Mouse (Mus musculus): ENCODE results near the gene Erc2. TPM values are rescaled to one million over a fixed set of nuclear protein-coding genes. Genes with fewer than 3 reads are reported as not detected.

Erc2 gene
- polyA plus RNA-seq, 1 experiment from 2014 or later: 33.1 TPM

DNA sequence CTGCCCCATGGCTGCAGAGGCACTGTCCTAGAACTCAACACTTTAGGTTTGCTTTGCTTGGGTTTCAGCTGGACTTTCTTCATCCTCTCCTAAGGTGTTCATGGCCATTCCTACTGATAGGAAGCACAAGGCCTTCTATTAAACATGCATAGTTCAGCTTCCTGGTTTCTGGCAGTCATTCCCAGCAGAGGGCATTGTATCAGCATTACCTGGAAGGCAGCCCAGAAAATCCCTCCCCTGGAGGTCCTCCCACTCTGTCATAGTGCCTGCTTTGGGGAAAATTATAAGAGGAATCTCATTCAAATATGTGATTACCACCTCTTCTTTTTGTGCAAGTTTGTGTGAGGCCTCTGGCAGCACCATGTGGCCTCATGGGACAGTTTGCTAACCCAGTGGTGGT, 199.6 kb downstream of the Erc2 start:
- no peaks in the 10 kb centered on the region for H3K36me3 ChIP-seq
- no peaks in the 10 kb centered on the region for H3K4me1 ChIP-seq
- no peak overlapping the region for H3K4me3 ChIP-seq
- no peak for ATAC-seq (ENCODE audit: low FRiP score, low read depth)
- no peak overlapping the region for H3K4me2 ChIP-seq (replicated peaks)
- H3K9me3 ChIP-seq: no peaks in the 10 kb centered on the region
- no peak overlapping the region for H3K9ac ChIP-seq
- H3K27me3 ChIP-seq (replicated peaks): no peaks in the 10 kb centered on the region
- H3K27ac ChIP-seq: no peak overlapping the region

DNA sequence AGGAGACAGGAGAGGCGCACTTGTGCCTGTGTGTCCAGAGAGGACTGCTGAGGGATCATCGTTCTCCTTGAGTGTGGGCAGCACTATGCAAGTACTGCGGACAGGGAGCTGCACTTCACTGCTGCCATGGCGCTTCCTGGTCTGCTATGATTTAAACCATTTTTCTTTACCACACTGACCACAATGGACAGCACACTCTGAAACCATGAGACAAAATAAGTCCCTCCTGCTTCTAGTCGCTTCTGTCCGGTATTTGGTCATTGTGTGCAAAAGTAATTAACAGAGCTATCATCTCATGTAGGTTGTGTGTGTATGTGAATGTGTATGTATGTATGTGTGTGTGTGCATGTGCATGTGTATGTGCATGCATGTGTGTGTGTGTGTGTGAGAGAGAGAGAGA, 200.3 kb downstream of the Erc2 start:
- whole genome bisulfite sequencing: 89% methylated on average over 6 of the region's 6 CpGs
- no peak for ATAC-seq (ENCODE audit: low FRiP score, low read depth)
- H3K9ac ChIP-seq: no peak overlapping the region

DNA sequence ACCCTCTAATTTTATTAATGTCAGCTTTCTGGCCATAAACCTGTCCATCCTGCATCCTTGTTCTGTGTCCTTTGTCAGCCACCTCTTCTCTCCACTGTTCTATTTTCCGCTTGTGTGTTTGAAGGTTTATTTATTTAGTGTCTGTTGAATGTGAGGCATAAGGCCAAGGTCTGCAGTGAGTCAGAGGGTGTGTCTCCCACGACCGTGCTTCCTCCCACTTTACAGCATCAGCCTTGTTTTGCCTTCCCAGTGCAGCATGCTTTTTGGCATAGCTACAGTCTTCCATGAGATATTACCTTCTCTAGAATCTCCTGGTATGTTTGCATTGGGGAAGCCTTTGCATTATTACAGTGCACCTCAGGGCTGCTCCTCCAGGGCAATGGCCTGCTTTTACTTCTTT, 200.8 kb downstream of the Erc2 start:
- WGBS: 67% methylated on average over 3 of the region's 3 CpGs
- Histone ChIP-seq H3K27ac (no peak overlapping the region), H3K4me1 (0 out of 2 replicates have a peak, but pooled peaks cover under 1% of the 10 kb centered on the region), H3K4me3 (no peak overlapping the region), H3K27me3 (replicated peaks) (no peaks in the 10 kb centered on the region), H3K9me3 (no peaks in the 10 kb centered on the region), H3K4me2 (replicated peaks) (no peak overlapping the region), H3K9ac (no peak overlapping the region), H3K36me3 (no peaks in the 10 kb centered on the region)
- ATAC-seq (ENCODE audit: low FRiP score, low read depth): no peak

More for the DNA sequence above, 200.3 kb downstream of the Erc2 start:
- H3K36me3 ChIP-seq: no peaks in the 10 kb centered on the region
- no peak overlapping the region for H3K4me2 ChIP-seq (replicated peaks)
- H3K4me3 ChIP-seq: no peak overlapping the region
- no peaks in the 10 kb centered on the region for H3K4me1 ChIP-seq
- no peaks in the 10 kb centered on the region for H3K27me3 ChIP-seq (replicated peaks)
- H3K27ac ChIP-seq: no peak overlapping the region
- no peaks in the 10 kb centered on the region for H3K9me3 ChIP-seq

DNA sequence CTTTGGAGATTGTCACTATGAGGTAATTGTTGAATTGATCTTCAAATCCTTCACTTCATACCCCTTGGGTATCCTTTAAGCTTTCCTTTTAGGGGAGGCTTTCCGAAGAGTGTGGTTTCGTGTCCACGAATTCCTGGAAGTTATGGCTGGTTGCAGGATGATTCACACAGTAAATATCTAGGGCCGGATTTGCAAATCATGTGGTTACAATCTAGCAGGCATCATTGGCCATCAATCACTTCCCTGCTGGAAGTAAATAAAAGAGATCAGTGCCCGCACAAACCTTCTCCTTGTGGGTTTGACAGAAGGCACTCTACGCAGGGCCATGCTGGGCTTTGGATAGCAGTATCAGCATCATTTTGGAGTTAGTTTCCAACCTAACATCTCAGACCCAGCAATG, 201.7 kb downstream of the Erc2 start:
- Histone ChIP-seq H3K4me2 (replicated peaks) (no peak overlapping the region), H3K27ac (no peak overlapping the region), H3K27me3 (replicated peaks) (no peaks in the 10 kb centered on the region), H3K9ac (no peak overlapping the region), H3K4me1 (peaks cover 8% of the 10 kb centered on the region; the same call in 1 of the 2 replicates), H3K36me3 (no peaks in the 10 kb centered on the region), H3K9me3 (no peaks in the 10 kb centered on the region), H3K4me3 (no peak overlapping the region)
- 76% methylated on average over 6 of the region's 6 CpGs for WGBS
- no peak for ATAC-seq (ENCODE audit: low FRiP score, low read depth)

DNA sequence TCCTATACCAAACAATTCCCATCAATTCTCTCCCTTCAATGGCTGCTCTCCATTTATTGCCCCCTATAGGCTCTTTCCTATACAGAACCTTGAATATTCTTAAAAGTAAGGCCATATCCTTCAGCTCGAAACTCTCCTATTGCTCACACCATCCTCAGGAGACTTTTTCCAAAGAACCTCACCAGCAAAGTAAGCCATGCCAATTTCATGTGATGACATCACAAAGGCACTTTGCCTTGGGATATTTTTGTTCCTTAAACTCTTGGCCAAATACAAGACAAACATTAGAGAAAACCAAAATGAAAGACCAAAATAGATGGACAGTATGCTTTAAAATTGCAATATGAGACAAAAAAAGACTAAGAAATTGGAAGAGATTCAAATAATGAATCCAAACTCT, 204.6 kb downstream of the Erc2 start:
- H3K36me3 ChIP-seq: no peaks in the 10 kb centered on the region
- peaks cover 8% of the 10 kb centered on the region; the same call in 1 of the 2 replicates for H3K4me1 ChIP-seq
- no peak overlapping the region for H3K9ac ChIP-seq
- H3K27ac ChIP-seq: no peak overlapping the region
- H3K4me2 ChIP-seq (replicated peaks): no peak overlapping the region
- WGBS: 70% methylated on average over 1 of the region's 1 CpGs
- no peaks in the 10 kb centered on the region for H3K9me3 ChIP-seq
- H3K4me3 ChIP-seq: no peak overlapping the region
- ATAC-seq (ENCODE audit: low FRiP score, low read depth): no peak
- no peaks in the 10 kb centered on the region for H3K27me3 ChIP-seq (replicated peaks)

DNA sequence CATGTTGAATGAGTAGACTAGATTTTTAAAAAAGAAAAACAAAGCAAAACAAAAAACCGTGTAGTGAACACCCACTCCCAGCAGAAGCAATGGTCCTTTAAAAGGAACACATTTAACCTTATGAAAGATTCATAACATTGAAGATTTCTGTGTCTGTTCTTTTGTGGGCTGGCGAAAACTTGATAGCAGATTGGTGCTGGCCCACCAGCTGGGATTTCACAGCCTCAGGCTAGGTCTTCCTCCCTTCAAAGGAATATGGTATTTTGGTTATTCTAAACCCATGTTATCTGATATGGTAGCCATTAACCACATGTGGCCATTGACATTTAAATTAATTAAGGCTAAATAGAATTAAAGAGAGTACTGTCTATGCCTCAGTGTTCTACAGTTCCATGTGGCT, 205.9 kb downstream of the Erc2 start:
- Histone ChIP-seq H3K27ac (no peak overlapping the region), H3K4me3 (no peak overlapping the region), H3K9me3 (no peaks in the 10 kb centered on the region), H3K36me3 (no peaks in the 10 kb centered on the region), H3K4me2 (replicated peaks) (no peak overlapping the region), H3K9ac (no peak overlapping the region), H3K27me3 (replicated peaks) (no peaks in the 10 kb centered on the region), H3K4me1 (peaks cover 8% of the 10 kb centered on the region; the same call in 1 of the 2 replicates)
- 52% methylated on average over 2 of the region's 2 CpGs for WGBS
- ATAC-seq (ENCODE audit: low FRiP score, low read depth): no peak

DNA sequence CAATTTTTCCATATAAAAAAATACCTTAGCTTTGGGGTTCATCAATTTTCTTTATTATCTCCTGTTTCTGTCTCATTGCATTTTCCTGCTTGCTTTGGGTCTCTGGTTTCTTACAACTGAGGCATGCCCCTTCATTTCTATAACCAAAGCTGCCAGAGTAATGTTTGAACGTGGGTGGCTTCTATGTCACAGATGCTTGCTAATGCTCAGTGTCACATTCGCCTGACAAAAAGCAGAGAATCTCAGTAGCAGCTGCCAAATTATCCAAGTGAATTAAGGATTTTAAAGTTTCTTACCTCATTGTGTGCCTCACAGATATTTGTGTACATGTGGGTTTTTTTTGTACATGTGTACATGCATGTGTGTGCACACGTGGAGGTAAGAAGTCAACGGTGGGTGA, 210.0 kb downstream of the Erc2 start:
- Histone ChIP-seq H3K4me3 (no peak overlapping the region), H3K9ac (no peak overlapping the region), H3K27me3 (replicated peaks) (no peaks in the 10 kb centered on the region), H3K27ac (no peak overlapping the region), H3K36me3 (no peaks in the 10 kb centered on the region), H3K4me2 (replicated peaks) (no peak overlapping the region), H3K9me3 (no peaks in the 10 kb centered on the region), H3K4me1 (peaks cover 8% of the 10 kb centered on the region; the same call in 1 of the 2 replicates)
- no peak for ATAC-seq (ENCODE audit: low FRiP score, low read depth)
- 85% methylated on average over 4 of the region's 4 CpGs for WGBS

DNA sequence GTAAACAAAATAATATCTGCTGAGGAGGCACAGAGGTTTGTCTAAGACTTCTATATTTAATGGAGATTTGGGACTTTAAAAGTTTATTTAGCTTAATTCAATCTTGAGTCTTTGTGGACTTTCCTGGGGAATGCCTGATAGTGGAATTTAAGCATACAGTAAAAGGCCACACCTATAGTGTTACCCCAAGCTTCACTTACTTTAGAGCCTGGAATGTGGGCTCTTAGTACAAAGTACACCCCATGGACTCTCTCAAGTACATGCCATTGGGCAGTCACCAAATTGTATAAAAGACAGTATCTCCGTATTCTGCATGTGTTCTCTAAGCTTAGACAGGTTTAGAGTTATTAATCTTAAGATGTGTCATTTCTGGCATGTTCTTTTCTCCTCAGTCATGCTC, 213.1 kb downstream of the Erc2 start:
- H3K9ac ChIP-seq: no peak overlapping the region
- 79% methylated on average over 1 of the region's 1 CpGs for WGBS
- no peaks in the 10 kb centered on the region for H3K4me1 ChIP-seq
- no peak for ATAC-seq (ENCODE audit: low FRiP score, low read depth)
- no peak overlapping the region for H3K27ac ChIP-seq
- no peak overlapping the region for H3K4me3 ChIP-seq
- H3K9me3 ChIP-seq: no peaks in the 10 kb centered on the region
- H3K4me2 ChIP-seq (replicated peaks): no peak overlapping the region
- no peaks in the 10 kb centered on the region for H3K27me3 ChIP-seq (replicated peaks)
- H3K36me3 ChIP-seq: no peaks in the 10 kb centered on the region

DNA sequence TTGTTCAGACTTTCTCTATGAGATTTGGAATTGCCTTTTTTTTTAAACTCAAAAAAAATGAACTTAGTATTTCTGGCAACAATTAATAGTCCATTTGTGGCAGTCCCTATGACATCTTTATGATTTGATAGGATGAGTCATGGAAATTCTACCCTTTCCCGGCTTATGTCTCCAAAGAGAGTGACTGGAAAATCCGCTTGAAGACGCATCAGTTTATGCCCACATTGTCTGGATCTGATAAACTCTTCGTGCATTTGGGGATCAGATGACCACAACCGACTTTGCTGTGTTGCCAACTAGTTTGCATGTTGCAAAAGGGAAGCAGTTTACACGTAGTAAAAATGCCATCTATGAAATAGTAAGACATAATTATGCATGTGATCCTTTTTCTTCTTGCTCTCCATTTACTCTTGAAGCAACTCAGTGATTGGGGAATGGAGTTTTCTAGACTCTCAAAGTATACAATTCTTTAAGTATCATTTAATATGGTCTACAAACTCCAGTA, 215.4 kb downstream of the Erc2 start:
- no peak overlapping the region for H3K27ac ChIP-seq
- WGBS: 83% methylated on average over 6 of the region's 6 CpGs
- ATAC-seq (ENCODE audit: low FRiP score, low read depth): no peak

DNA sequence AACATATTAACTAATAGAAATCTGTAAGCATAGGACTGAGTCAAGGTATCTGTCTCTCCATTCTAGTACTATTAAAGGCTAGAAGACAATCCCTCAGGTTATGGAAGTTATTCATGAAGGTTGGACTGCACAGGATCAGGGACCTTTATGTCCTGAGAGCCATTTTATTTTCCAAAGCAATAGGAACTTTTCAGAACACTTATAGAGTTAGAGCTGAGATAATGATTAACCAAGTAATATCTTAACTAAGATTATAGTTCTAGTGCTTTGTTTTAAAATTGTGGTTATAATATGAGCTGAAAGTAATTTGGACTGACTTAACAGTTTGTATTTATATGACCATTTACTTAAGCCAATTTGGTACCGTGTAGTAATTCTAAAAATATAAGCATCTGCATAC, 217.9 kb downstream of the Erc2 start:
- no peak for ATAC-seq (ENCODE audit: low FRiP score, low read depth)
- 98% methylated on average over 1 of the region's 1 CpGs for WGBS
- Histone ChIP-seq H3K4me1 (no peaks in the 10 kb centered on the region), H3K4me3 (no peak overlapping the region), H3K27ac (no peak overlapping the region), H3K4me2 (replicated peaks) (no peak overlapping the region), H3K27me3 (replicated peaks) (no peaks in the 10 kb centered on the region), H3K36me3 (no peaks in the 10 kb centered on the region), H3K9ac (no peak overlapping the region), H3K9me3 (no peaks in the 10 kb centered on the region)

More for the DNA sequence above, 215.4 kb downstream of the Erc2 start:
- Histone ChIP-seq H3K4me3 (no peak overlapping the region), H3K9me3 (no peaks in the 10 kb centered on the region), H3K4me2 (replicated peaks) (no peak overlapping the region), H3K36me3 (no peaks in the 10 kb centered on the region), H3K27me3 (replicated peaks) (no peaks in the 10 kb centered on the region), H3K4me1 (no peaks in the 10 kb centered on the region), H3K9ac (no peak overlapping the region)

DNA sequence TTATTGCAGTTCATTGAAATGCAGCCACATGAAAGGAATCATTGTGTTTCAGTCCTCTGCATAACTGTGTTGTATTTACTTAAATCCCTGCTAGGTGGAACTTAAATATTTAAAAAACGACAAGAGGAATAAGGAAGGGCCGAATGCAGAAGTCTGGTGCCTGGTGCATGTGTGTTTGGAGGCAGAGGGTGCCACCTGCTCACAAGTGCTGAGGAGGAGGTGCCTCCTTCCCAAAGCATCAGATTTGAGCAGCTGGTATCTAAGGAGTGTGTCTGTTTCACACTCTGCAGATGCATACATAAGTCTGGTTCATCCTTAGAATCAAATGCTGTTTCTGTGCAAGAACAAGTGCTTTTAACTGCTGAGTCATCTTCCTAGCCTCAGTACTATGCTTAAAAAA, 224.6 kb downstream of the Erc2 start:
- Histone ChIP-seq H3K27me3 (replicated peaks) (no peaks in the 10 kb centered on the region), H3K4me1 (no peaks in the 10 kb centered on the region), H3K9ac (no peak overlapping the region), H3K4me3 (no peak overlapping the region), H3K27ac (no peak overlapping the region), H3K9me3 (no peaks in the 10 kb centered on the region), H3K36me3 (no peaks in the 10 kb centered on the region), H3K4me2 (replicated peaks) (no peak overlapping the region)
- no peak for ATAC-seq (ENCODE audit: low FRiP score, low read depth)
- 71% methylated on average over 2 of the region's 2 CpGs for WGBS

DNA sequence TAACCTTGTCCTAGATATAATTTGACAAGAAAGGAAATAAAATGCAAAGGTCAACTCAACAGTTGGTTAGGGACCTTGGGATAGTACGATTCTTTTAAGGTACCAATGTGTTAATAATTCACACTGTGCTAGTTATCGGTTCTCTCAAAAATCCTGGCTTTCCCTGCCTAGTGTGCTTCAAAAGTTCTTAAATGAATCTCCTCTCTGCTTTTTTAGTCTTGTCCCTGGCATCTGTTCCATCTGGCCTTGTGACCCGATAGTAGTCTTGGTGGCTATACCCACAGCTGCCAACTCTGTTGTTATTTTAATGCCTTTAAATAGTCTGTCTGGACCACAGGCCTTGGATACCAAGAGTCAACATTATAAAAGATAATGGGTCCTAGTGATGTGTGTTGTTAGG, 225.1 kb downstream of the Erc2 start:
- H3K9me3 ChIP-seq: no peaks in the 10 kb centered on the region
- H3K4me2 ChIP-seq (replicated peaks): no peak overlapping the region
- no peak overlapping the region for H3K9ac ChIP-seq
- H3K4me3 ChIP-seq: no peak overlapping the region
- 68% methylated on average over 3 of the region's 3 CpGs for WGBS
- no peak for ATAC-seq (ENCODE audit: low FRiP score, low read depth)
- no peaks in the 10 kb centered on the region for H3K4me1 ChIP-seq
- no peaks in the 10 kb centered on the region for H3K36me3 ChIP-seq
- H3K27me3 ChIP-seq (replicated peaks): no peaks in the 10 kb centered on the region
- no peak overlapping the region for H3K27ac ChIP-seq

DNA sequence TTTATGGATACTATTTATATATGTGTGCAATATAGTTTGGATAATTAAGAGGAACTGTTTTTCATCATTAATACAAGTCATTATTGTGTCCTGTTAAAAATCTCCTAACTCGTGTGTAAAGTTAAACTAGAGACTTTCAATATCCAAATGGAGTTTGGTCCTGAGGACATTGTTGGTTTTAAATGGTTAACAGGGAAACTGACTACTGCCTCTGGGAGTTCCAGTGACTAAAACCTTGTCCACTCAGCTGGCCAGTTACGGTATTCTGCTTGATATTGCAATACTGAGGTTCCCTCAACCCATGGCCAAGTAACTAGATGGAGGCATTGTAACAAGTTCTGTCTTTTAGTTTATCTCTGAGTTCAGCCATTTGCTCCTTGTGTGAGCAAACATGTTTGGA, 229.0 kb downstream of the Erc2 start:
- Histone ChIP-seq H3K27me3 (replicated peaks) (no peaks in the 10 kb centered on the region), H3K4me1 (no peaks in the 10 kb centered on the region), H3K4me2 (replicated peaks) (no peak overlapping the region), H3K9ac (no peak overlapping the region), H3K36me3 (no peaks in the 10 kb centered on the region), H3K4me3 (no peak overlapping the region), H3K27ac (no peak overlapping the region), H3K9me3 (no peaks in the 10 kb centered on the region)
- 89% methylated on average over 2 of the region's 2 CpGs for WGBS
- no peak for ATAC-seq (ENCODE audit: low FRiP score, low read depth)

All from neural tube, embryonic 12.5 days (tissue).